Mouse (Mus musculus) spleen, embryonic (tissue): ENCODE data around the gene 2610507B11Rik.

Experiments
- CTCF ChIA-PET: fragments of 350-600 bp; sonication (Branson Sonifier 250); formaldehyde crosslinking; loops from one replicate; lab custom pipeline; 2022; lab: Charles Lee

2610507B11Rik gene

DNA sequence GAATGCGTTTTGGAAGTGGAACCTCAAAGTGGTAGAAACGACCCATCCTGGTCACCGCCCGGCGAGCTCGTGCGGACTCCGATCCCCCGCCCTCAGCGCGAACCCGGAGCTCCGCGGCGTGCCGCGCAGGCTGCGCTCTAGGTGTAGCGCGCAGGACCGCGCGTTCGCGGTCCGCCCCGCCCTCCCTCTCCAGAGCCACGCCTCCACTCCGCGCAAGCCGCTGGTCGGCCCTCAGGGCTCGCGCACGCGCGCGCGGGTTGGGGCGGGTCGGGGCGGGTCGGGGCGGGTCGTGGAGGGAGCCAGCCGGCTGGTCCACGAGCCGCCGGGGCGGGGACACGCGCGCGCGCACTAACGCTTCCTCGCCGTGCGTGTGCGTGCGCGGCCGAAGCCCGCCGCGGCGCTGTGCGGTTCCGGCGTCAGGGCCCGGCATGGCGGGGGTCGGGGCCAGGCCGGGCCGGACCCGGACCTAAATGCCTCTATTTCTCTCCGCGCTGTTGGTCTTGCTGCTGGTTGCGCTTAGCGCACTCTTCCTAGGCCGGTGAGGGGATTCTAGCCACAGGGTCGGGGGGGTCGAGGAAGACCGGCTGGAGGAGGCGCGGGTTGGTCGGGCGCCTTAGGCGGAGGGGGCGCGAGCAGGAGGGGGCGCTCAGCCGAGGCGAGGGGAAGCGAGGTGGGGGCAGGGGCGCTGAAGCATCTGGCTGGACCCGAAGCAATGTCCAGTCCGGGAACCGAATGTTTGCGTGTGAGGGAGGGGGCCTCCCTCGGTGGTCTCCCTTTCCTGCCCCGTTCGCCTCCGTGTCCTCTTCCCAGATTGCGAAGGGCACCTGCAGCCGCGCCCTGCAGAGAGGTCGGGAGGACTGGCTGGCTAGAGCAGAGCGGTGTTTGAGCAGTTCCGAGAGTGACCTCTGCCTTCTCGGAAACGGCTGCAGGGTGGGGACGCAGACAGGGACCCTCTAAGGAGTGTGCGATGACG is at the start of gene 2610507B11Rik:
Gene 2610507B11Rik, plus strand, starts transcription at position 373 of the 973 bp plus-strand sequence.
- CTCF ChIA-PET = interaction anchor here (0.6 to 0.7 kb wide), 2 partner anchors 51 to 82 kb away, joined by 6 to 9 read pairs; no protein-coding TSS in a partner anchor

DNA sequence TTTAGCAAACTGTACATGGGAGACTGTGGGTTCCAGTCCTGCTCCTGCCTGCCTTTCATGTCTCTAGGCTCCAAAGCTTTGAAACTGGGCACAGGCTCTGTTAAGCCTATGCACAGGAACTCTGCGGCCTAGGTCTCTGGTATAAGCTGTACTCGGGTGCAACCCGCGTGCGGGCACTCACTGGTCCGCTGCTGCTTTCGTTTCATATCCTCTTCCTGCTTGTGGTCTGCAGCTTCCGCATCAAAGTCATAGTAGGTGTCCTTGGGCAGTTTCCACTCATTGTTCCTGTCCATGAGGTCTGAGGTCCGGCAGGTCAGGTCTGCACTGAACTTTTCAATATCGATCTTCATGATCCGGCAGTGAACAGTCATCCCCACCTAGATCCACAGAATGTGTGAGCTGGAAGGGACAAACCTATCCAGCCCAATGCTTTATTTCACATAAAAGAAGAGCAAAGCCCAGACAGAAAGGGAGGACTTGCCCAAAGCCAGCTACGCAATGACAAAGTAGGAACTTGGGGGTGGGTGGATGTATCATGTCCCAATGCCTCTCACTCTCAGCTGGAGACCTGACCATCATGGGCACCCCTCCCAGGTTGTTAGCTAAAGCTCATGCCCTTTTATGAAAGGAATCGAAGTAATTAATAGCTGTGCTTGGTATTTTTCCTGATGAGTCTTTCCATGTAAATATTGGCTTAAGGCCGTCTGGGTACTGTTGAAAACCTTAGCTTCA is 48.3 kb upstream of the 2610507B11Rik start:
- CTCF ChIA-PET = interaction anchor here (1.0 kb wide), 1 partner anchor 12 kb away, joined by 3 read pairs; no protein-coding TSS in a partner anchor

DNA sequence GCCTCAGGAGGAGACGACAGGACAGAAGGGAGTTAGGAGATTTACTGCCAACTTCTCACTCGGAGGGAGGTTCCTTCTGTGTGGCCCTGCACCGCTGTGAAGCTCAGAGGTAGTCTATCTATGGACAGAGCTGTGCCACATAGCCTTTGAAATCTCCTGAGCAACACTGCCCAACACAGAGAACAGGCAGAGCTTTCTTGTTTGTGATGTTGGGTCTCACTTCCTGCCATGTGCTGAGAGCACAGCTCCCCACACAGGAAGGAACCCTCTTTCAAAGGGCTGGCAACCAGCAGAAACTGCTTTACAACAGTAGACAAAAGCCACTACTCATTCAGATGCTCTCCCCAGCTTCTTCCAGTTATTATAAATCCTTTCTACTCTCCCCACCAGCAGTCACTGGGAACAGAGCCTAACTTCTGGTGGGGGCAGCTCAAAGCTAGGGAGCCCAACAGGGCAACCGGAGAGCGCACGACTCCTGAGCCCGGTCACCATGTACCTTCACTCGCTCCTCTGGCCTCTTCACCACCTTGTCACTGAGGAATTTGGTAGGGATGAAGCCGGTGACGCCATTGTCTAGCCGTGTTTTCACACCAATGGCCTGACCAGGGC is 45.7 kb upstream of the 2610507B11Rik start:
- CTCF ChIA-PET = no interaction called here

- CTCF ChIA-PET = interaction anchor here (0.6 kb wide), 1 partner anchor 11 kb away, joined by 3 read pairs; no protein-coding TSS in a partner anchor
Measured at GRCm38 (mm10) chr11:78223586-78223985, 38.0 kb upstream of the 2610507B11Rik start.

DNA sequence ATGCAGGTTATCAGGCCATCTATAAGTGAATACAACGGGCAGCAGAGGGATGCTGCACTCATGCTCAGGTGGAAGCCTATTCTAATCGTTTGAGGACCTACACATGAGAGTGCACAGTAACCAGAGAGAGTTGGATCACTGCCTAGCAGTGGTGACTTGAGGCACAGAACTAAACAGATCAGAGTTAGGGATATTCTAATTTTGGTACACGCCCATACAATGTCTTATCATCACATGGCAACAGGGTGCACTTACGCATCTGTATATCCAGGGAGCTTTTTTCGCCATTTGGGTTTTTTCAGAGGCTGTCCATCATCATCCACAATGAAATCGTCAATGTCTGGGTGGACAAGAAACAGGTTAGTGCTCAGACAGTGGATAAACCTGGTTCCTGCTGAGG is 30.0 kb upstream of the 2610507B11Rik start:
- CTCF ChIA-PET = no interaction called here

GRCm38 (mm10) chr11:78240193-78240857 is 21.2 kb upstream of the 2610507B11Rik start:
- CTCF ChIA-PET = interaction anchor here (0.9 kb wide), 1 partner anchor 213 kb away, joined by 3 read pairs; no protein-coding TSS in a partner anchor

- CTCF ChIA-PET = interaction anchor here (0.5 to 0.6 kb wide), 2 partner anchors 34 to 852 kb away, joined by 3 read pairs; no protein-coding TSS in a partner anchor
Measured at GRCm38 (mm10) chr11:78245261-78245626, 16.3 kb upstream of the 2610507B11Rik start.

- CTCF ChIA-PET = interaction anchor here (0.5 to 0.6 kb wide), 3 partner anchors 34 to 853 kb away, joined by 3 to 13 read pairs (median 3); no protein-coding TSS in a partner anchor
Measured at GRCm38 (mm10) chr11:78245627-78246317, 15.8 kb upstream of the 2610507B11Rik start, which contains the start of the genes Sdf2 and Supt6. Gene Sdf2 (plus strand): TSS chr11:78245746. Gene Supt6 (minus strand): TSS chr11:78245987.

- CTCF ChIA-PET = interaction anchor here (0.6 kb wide), 1 partner anchor 59 kb away, joined by 13 read pairs; no protein-coding TSS in a partner anchor
Measured at GRCm38 (mm10) chr11:78246318-78247011, 15.1 kb upstream of the 2610507B11Rik start.

DNA sequence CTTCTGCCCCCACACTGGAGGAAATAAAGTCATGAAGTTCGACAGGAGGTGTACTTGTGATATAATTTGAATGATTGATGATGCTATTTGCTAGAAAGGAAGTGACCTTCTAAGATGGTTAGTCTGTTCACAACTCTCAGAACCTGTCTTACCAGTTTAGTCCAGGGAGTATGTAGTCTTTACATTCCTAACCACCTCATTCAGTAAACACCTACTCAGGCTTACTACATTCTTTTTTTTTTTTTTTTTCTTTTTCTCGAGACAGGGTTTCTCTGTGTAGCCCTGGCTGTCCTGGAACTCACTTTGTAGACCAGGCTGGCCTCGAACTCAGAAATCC is 14.6 kb upstream of the 2610507B11Rik start:
- CTCF ChIA-PET = no interaction called here

DNA sequence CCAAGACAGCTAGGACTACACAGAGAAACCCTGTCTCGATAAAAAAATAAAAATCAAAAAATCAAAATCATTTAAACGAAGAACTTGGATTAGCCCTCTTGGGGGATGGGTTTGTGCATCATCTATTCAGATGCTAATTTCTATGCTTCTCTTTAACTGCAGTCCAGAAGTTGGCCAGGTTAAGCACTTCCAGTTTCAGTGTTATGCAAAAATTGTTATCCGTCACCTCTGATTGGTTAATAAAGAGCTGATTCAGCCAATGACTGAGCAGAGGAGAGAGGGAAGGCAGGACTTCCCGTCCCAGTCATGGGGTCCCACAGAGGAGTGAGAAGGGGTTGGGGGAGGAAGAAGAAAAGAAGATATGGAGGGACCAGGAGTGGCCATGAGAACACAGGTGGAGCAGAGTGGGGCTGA is 13.8 kb upstream of the 2610507B11Rik start:
- CTCF ChIA-PET = no interaction called here

- CTCF ChIA-PET = interaction anchor here (0.7 kb wide), 1 partner anchor 32 kb away, joined by 15 read pairs; no protein-coding TSS in a partner anchor
Measured at GRCm38 (mm10) chr11:78256618-78257017, 4.9 kb upstream of the 2610507B11Rik start.

DNA sequence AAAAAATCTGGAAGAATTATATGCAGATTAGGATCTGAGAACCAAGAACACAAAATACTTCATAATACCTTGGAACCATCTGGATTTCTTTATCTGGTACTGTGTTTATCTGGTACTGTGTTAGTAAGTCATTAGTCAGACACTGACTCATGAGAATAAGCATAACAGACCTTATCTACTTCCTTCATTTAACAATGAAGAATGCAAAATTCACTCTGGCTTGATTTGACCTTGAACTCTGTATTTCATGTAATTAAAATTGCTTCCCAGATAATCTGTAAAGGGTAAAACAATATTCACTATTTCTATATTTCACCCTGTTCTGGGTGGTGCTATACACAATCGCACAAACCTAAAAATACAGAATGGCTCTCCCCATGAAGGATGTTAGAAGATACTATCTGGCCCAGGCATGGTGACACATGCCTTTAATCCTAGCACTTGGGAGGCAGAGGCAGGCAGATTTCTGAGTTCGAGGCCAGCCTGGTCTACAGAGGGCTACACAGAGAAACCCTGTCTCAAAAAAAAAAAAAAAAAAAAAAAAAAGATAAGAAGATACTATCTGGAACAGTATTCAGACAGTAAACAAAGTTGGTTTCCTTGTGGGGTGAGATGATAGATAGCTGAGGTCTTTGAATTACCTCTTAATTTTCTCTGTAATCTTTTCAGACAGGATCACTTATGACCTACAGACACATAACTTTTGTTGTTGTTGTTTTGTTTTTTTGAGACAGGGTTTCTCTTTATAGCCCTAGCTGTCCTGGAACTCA is 878 bp upstream of the 2610507B11Rik start:
- CTCF ChIA-PET = interaction anchor here (0.7 kb wide), 1 partner anchor 50 kb away, joined by 9 read pairs; no protein-coding TSS in a partner anchor

- CTCF ChIA-PET = interaction anchor here (0.6 kb wide), 1 partner anchor 83 kb away, joined by 6 read pairs; no protein-coding TSS in a partner anchor
Measured at GRCm38 (mm10) chr11:78262550-78262949, 998 bp downstream of the 2610507B11Rik start.

- CTCF ChIA-PET = no interaction called here
Measured at GRCm38 (mm10) chr11:78265571-78265970, 4.0 kb downstream of the 2610507B11Rik start.

DNA sequence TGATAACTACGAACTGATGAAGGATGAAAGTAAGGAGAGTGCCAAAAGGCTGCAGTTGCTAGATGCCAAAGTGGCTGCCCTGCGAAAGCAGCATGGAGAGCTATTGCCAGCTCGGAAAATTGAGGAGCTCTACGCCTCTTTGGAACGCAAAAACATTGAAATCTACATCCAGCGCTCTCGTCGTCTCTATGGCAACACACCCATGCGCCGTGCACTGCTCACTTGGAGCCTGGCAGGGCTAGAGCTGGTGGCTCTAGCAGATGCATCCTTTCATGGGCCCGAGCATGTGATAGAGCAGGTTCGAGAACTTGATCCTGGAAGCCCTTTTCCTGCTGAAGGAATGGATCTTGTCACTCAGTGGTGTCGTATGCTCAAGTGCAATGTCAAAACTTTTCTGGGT is 10.4 kb downstream of the 2610507B11Rik start:
- CTCF ChIA-PET = no interaction called here

- CTCF ChIA-PET = interaction anchor here (0.5 kb wide), 1 partner anchor 11 kb away, joined by 4 read pairs; no protein-coding TSS in a partner anchor
Measured at GRCm38 (mm10) chr11:78275596-78275995, 14.0 kb downstream of the 2610507B11Rik start.

- CTCF ChIA-PET = interaction anchor here (0.5 kb wide), 1 partner anchor 10 kb away, joined by 4 read pairs; no protein-coding TSS in a partner anchor
Measured at GRCm38 (mm10) chr11:78276169-78276568, 14.6 kb downstream of the 2610507B11Rik start.
